Mouse (Mus musculus) cortical plate, adult 2 months (tissue): Measurements from ENCODE around the gene Ppcs.

ENCODE experiments used
- CTCF ChIP-seq: fragments of 200-500 bp; IDR thresholded peaks from 2 replicates; pipeline ENCODE4 v1.5.1; 2011; ENCODE audit warnings: mild to moderate bottlenecking, control low read depth, low read length; ENCODE audit not compliant: insufficient read depth; ENCODE audit errors: extremely low read depth
- POLR2A ChIP-seq: fragments of 200-500 bp; IDR thresholded peaks from 2 replicates; pipeline ENCODE4 v1.6.1; 2011; ENCODE audit warnings: mild to moderate bottlenecking, low read length, control low read depth; ENCODE audit not compliant: insufficient read depth; ENCODE audit errors: extremely low read depth

GRCm38 (mm10) chr4:119465841-119466240, 43.6 kb upstream of the Ppcs start:
- TF ChIP-seq CTCF (no peak), POLR2A (no peak)
